Mouse (Mus musculus): Measurements from ENCODE around the gene Slc25a39.

DNA sequence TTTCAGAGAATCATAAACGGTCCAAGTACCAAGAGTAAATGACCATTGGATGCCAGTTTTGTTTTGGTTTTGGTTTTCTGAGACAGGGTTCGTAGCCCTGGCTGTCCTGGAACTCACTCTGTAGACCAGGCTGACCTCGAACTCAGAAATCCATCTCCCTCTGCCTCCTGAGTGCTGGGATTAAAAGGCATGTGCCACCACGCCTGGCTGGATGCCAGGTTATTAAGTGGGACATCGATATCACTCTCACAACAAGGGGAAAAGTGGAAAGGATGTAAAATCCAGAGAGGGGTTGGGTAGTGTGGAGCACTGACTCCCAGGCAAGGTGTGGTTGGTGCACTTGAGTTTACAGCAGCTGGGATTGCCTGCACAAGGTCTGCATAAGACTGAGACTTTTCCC is 27.7 kb downstream of the Slc25a39 start:
- TF ChIP-seq ZKSCAN1 (IDR thresholded peaks at IDR 0.05; ENCODE audit: borderline replicate concordance, low read depth, low read length): no peak
- no peak for TF ChIP-seq CTCF (conservative IDR thresholded peaks at IDR 0.05 in 1 of 2, IDR thresholded peaks at IDR 0.05 in 1 of 2; ENCODE audit: low read depth in 2 of 2, low read length in 2 of 2)
- TF ChIP-seq POLR2A (IDR thresholded peaks at IDR 0.05; ENCODE audit: low read depth, low read length): no peak
- no peak for TF ChIP-seq EP300 (IDR thresholded peaks at IDR 0.05; ENCODE audit: low read length)
- no peak for TF ChIP-seq MAX (IDR thresholded peaks at IDR 0.05; ENCODE audit: low read length)
- no peak for TF ChIP-seq HCFC1 (IDR thresholded peaks at IDR 0.05; ENCODE audit: low read depth, low read length)
- no peak for TF ChIP-seq MAFK (IDR thresholded peaks at IDR 0.05; ENCODE audit: insufficient replicate concordance, low read length)
- no peak for TF ChIP-seq BHLHE40 (IDR thresholded peaks at IDR 0.05; ENCODE audit: low read depth, low read length)
- no peak for TF ChIP-seq USF1 (IDR thresholded peaks at IDR 0.05; ENCODE audit: low read depth, low read length)
- TF ChIP-seq GABPA (IDR thresholded peaks at IDR 0.05; ENCODE audit: insufficient replicate concordance, low read depth, low read length): no peak
- no peak for TF ChIP-seq UBTF (IDR thresholded peaks at IDR 0.05; ENCODE audit: low read depth, low read length)

Data from CH12.LX (cell line).